Mouse (Mus musculus): ENCODE results near the gene Bloc1s6. TPM values are rescaled to one million over a fixed set of nuclear protein-coding genes. Genes with fewer than 3 reads are reported as not detected.

The Bloc1s6 gene
- total and polyA plus RNA-seq, 2 experiments from 2014 or later = 78.6 to 106 TPM

DNA sequence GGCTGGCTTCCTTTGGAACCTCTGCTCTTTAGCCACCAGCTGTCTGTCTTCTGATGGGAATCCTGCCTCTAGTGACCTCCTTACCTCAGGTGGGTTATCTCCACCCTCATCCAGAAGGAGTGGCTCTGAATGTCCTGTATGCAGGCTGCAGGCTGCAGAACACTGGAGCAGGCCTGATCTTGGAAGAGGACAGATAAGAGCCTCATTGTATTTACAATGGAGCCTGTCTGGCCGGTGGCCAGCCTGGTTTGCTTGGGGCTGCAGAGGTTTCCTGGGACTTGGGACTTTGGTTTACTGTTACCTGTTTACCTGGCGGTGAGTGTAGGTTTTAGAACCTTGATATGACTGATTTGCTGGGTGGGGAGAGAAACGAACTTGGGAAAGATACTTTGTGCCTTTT, 30.2 kb upstream of the Bloc1s6 start:
- no peak for TF ChIP-seq CTCF (IDR thresholded peaks at IDR 0.05; ENCODE audit: low read depth)
- no peak overlapping the region for H3K4me3 ChIP-seq (ENCODE audit: low read depth, low read length)
- no peak overlapping the region for H3K9ac ChIP-seq
- no peaks in the 10 kb centered on the region for H3K36me3 ChIP-seq (ENCODE audit: insufficient read depth)
- DNase-seq = no peak
- no peak overlapping the region for H3K27ac ChIP-seq (ENCODE audit: low read depth, low read length)
- no peak overlapping the region for H3K4me2 ChIP-seq (ENCODE audit: low read depth)
- no peak for ATAC-seq
- 72% methylated on average over 3 of the region's 3 CpGs for WGBS
- H3K27me3 ChIP-seq (ENCODE audit: insufficient read depth, low read length) = no peaks in the 10 kb centered on the region
- no peaks in the 10 kb centered on the region for H3K4me1 ChIP-seq (ENCODE audit: insufficient read depth)
- H3K9me3 ChIP-seq (ENCODE audit: low read length) = no peaks in the 10 kb centered on the region

DNA sequence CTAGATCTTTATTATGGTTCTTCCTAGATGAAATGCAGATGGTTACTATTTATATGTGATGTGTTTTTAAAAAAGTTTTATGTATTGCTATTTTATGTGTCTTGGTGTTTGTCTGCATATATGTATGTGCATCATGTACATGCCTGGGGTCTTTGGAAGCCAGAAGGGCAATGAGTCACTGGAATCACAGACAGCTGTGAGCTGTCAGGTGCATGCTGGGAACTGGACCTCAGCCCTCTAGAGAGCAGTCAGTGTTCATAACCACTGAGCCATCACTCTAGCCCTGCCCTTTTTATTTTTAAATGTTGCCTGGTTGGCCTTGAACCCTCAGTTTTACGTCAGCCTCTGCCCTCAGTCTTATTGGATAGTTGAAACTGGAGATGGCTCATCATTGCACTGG, 29.1 kb upstream of the Bloc1s6 start:
- Histone ChIP-seq H3K4me1 (ENCODE audit: insufficient read depth) (no peaks in the 10 kb centered on the region), H3K4me2 (ENCODE audit: low read depth) (no peak overlapping the region), H3K9ac (no peak overlapping the region), H3K9me3 (ENCODE audit: low read length) (no peaks in the 10 kb centered on the region), H3K27me3 (ENCODE audit: insufficient read depth, low read length) (no peaks in the 10 kb centered on the region), H3K4me3 (ENCODE audit: low read depth, low read length) (no peak overlapping the region), H3K27ac (ENCODE audit: low read depth, low read length) (no peak overlapping the region), H3K36me3 (ENCODE audit: insufficient read depth) (no peaks in the 10 kb centered on the region)
- DNase-seq (no peak), ATAC-seq (no peak)
- WGBS = 84% methylated on average over 1 of the region's 1 CpGs
- TF ChIP-seq CTCF (IDR thresholded peaks at IDR 0.05; ENCODE audit: low read depth) = no peak

- Histone ChIP-seq H3K4me2 (ENCODE audit: low read depth) (no peak overlapping the region), H3K4me3 (ENCODE audit: low read depth, low read length) (no peak overlapping the region), H3K4me1 (ENCODE audit: insufficient read depth) (no peaks in the 10 kb centered on the region), H3K9me3 (ENCODE audit: low read length) (no peaks in the 10 kb centered on the region), H3K27me3 (ENCODE audit: insufficient read depth, low read length) (no peaks in the 10 kb centered on the region), H3K27ac (ENCODE audit: low read depth, low read length) (no peak overlapping the region), H3K9ac (no peak overlapping the region), H3K36me3 (ENCODE audit: insufficient read depth) (no peaks in the 10 kb centered on the region)
- WGBS = 79% methylated on average over 3 of the region's 3 CpGs
- no peak for DNase-seq
- no peak for TF ChIP-seq CTCF (IDR thresholded peaks at IDR 0.05; ENCODE audit: low read depth)
- no peak for ATAC-seq
Observed at GRCm38 (mm10) chr2:122711911-122712310, 26.4 kb upstream of the Bloc1s6 start.

- Histone ChIP-seq H3K4me3 (ENCODE audit: low read depth, low read length) (no peak overlapping the region), H3K4me2 (ENCODE audit: low read depth) (no peak overlapping the region), H3K9me3 (ENCODE audit: low read length) (no peaks in the 10 kb centered on the region), H3K4me1 (ENCODE audit: insufficient read depth) (no peaks in the 10 kb centered on the region), H3K36me3 (ENCODE audit: insufficient read depth) (no peaks in the 10 kb centered on the region), H3K9ac (no peak overlapping the region), H3K27ac (ENCODE audit: low read depth, low read length) (no peak overlapping the region), H3K27me3 (ENCODE audit: insufficient read depth, low read length) (no peaks in the 10 kb centered on the region)
- TF ChIP-seq CTCF (IDR thresholded peaks at IDR 0.05; ENCODE audit: low read depth) = no peak
- ATAC-seq (no peak), DNase-seq (no peak)
- 91% methylated on average over 2 of the region's 2 CpGs for WGBS
Observed at GRCm38 (mm10) chr2:122712848-122713247, 25.5 kb upstream of the Bloc1s6 start.

DNA sequence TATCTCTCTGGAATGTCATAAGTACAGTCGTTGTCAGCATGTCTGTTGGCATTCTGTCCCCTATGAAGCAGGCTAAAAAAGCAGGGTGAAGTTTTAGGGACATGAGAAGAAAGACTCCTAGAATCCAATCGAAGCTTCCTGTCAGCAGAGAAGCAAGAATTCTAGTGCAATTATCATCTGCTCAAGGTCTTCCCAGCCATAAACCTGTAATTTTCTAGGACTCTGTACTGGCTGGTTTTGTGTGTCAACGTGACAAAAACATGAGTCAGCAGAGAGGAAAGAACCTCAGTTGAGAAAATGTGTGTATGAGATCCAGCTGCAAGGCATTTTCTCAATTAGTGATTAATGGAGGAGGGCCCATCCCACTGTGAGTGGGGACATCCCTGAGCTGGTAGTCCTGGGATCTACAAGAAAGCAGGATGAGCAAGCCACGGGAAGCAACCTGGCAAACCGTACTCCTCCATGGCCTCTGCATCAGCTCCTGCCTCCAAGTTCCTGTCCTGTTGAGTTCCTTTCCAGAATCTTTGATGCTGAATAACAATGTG, 23.1 kb upstream of the Bloc1s6 start:
- 70% methylated on average over 5 of the region's 5 CpGs for WGBS
- H3K27me3 ChIP-seq (ENCODE audit: insufficient read depth, low read length) = no peaks in the 10 kb centered on the region

GRCm38 (mm10) chr2:122716301-122716842, 21.9 kb upstream of the Bloc1s6 start:
- DNase-seq (no peak), ATAC-seq (no peak)
- H3K27me3 ChIP-seq (ENCODE audit: insufficient read depth, low read length) = no peaks in the 10 kb centered on the region
- 84% methylated on average over 3 of the region's 3 CpGs for WGBS
- H3K4me2 ChIP-seq (ENCODE audit: low read depth) = no peak overlapping the region
- no peaks in the 10 kb centered on the region for H3K9me3 ChIP-seq (ENCODE audit: low read length)
- no peak overlapping the region for H3K4me3 ChIP-seq (ENCODE audit: low read depth, low read length)
- H3K36me3 ChIP-seq (ENCODE audit: insufficient read depth) = no peaks in the 10 kb centered on the region
- no peak overlapping the region for H3K9ac ChIP-seq
- H3K4me1 ChIP-seq (ENCODE audit: insufficient read depth) = no peaks in the 10 kb centered on the region
- no peak overlapping the region for H3K27ac ChIP-seq (ENCODE audit: low read depth, low read length)
- TF ChIP-seq CTCF (IDR thresholded peaks at IDR 0.05; ENCODE audit: low read depth) = no peak

More for the DNA sequence above, 23.1 kb upstream of the Bloc1s6 start:
- DNase-seq = no peak
- Histone ChIP-seq H3K9me3 (ENCODE audit: low read length) (no peaks in the 10 kb centered on the region), H3K27ac (ENCODE audit: low read depth, low read length) (no peak overlapping the region), H3K4me3 (ENCODE audit: low read depth, low read length) (no peak overlapping the region), H3K36me3 (ENCODE audit: insufficient read depth) (no peaks in the 10 kb centered on the region), H3K4me2 (ENCODE audit: low read depth) (no peak overlapping the region), H3K9ac (no peak overlapping the region), H3K4me1 (ENCODE audit: insufficient read depth) (no peaks in the 10 kb centered on the region)
- ATAC-seq = no peak
- no peak for TF ChIP-seq CTCF (IDR thresholded peaks at IDR 0.05; ENCODE audit: low read depth)

DNA sequence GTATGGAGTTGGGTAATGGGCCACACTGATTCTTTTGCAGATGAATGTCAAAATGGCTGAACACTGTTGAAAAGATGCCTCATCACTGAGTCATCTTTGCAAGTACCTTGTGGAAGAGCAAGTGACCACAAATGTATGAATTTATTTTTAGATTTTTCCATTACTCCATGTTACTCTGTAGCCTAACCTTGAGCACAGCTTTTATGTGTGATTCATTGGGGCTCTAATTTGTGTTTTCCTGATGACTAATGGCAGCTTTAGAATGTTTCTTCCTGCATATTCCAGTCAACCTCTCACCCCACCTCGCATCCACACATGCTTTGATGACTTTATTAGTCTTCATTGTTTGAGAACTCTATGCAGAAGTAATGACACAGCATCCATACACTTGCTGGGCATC, 19.1 kb upstream of the Bloc1s6 start:
- Histone ChIP-seq H3K4me1 (ENCODE audit: insufficient read depth) (no peaks in the 10 kb centered on the region), H3K9ac (no peak overlapping the region), H3K27ac (ENCODE audit: low read depth, low read length) (no peak overlapping the region), H3K9me3 (ENCODE audit: low read length) (no peaks in the 10 kb centered on the region), H3K4me3 (ENCODE audit: low read depth, low read length) (no peak overlapping the region), H3K4me2 (ENCODE audit: low read depth) (no peak overlapping the region), H3K27me3 (ENCODE audit: insufficient read depth, low read length) (no peaks in the 10 kb centered on the region), H3K36me3 (ENCODE audit: insufficient read depth) (no peaks in the 10 kb centered on the region)
- 55% methylated on average over 1 of the region's 1 CpGs for WGBS
- TF ChIP-seq CTCF (IDR thresholded peaks at IDR 0.05; ENCODE audit: low read depth) = no peak
- DNase-seq (no peak), ATAC-seq (no peak)
